Mouse (Mus musculus) cerebellum, adult 8-10 months (tissue): ENCODE data around the gene Smn1.
"Not testable (repeated sequence)": the region's sequence is repeated elsewhere in the genome, so short reads cannot be mapped to it uniquely, and the experiment has no call there.

ENCODE experiments used
- DNase-seq: peaks from one replicate; pipeline ENCODE4 v3.0.0; 2022

The Smn1 gene

GRCm38 (mm10) chr13:100124423-100125257 is at the start of gene Smn1:
Gene Smn1, plus strand, starts transcription at chr13:100124852.
- DNase-seq, result peak; percentile 92

DNA sequence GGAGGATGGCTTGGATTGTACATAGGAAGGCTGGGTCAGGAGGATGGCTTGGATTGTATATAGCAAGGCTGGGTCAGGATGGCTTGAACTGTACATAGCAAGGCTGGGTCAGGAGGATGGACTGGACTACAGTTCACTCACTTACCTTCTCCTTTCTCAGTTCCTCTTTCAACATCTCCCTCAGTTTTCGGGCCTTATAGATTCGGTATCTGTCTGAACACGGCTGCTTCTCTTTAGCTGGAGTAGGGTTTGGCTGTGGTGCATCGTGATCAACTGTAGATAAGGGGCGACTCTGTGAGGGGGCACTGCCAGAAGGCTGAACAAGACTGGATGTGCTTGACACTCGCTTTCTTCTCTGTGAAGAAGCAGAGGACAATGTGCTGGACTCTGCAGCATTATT is 25.8 kb upstream of the Smn1 start:
- DNase-seq, result no peak

GRCm38 (mm10) chr13:100103052-100103658 is 21.5 kb upstream of the Smn1 start:
- DNase-seq, result no peak

GRCm38 (mm10) chr13:100103748-100104254 is 20.9 kb upstream of the Smn1 start, which contains the start of gene Bdp1:
Gene Bdp1, minus strand, starts transcription at chr13:100104070.
- DNase-seq, result peak; percentile 92

- peak; percentile 77 for DNase-seq
These were observed 16.8 kb upstream of the Smn1 start, which contains the start of gene Serf1 for GRCm38 (mm10) chr13:100107652-100108472. Gene Serf1, plus strand, starts transcription at chr13:100108012.

DNA sequence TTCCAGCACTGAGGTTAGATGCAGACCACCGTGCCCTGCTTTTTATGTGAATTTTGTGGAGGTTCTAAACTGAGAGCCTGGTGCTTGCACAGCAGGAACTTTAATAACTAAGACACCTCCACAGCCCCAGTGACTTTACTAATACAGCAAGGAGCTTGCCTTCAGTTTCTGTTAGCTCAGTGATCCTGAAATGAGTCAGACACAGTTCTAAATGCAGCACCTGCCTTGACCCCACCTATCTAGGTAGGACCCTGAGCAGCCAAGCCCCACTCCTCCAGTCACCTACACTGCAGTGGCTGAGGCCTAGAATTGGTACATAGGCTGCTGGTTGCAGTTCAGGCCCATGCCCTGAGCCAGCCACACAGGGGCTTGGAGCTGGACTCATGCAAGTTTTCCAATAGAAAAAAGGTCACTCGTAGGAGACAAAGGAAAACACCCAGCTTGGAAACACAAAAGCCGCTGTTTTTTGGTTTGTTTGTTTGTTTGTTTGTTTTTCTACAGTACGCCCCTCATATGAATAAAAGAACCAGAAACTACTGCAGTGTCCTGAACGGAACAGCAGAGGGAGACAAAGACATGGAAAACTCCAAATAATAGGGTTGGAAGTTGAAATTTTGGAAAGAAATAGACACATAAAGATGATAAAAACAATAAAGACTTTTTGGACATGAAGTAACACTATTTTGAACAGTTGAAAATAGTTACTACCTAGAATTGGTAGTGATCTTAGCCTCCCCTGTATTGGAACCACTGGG is 12.3 kb upstream of the Smn1 start:
- DNase-seq, result no peak

DNA sequence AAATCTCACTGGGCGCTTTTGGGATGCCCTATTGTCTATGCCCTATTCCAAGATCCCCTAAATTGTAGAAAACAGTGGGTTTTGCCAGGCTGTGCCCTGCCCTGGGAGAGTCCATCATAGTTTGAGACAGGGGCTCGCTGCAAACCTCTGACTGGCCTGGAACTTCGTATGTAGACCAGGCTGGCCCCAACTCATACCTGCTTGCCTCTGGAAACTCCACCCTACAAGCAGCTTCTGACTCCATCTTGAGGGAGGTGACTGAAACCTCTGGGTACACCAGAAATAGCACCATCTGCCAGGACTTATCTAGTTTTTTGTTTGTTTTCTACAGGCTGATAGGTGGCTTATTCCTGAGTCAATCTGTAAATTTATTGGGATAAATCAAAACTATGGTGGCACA is 682 bp upstream of the Smn1 start:
- no peak for DNase-seq

DNA sequence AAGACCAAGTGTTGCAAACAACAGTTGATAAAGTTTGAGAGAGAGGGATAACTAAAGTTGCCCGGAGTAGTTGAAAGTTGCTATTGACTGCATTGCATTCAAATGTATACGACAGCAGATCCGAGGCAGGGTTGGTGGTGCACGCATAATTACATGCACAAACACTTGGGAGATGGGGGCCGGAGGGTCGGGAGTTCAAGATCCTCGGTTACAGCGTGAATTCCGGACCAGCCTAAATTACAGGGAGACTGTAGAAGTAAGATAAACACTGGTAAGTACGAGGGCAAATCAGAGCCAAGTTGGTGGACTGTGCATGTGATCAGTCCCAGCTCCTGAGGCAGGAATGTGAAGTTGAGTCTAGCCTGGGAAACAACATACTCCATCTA is 599 bp downstream of the Smn1 start:
- no peak for DNase-seq

- no peak for DNase-seq
These were observed 17.1 kb downstream of the Smn1 start for GRCm38 (mm10) chr13:100141646-100142314.

- DNase-seq, result no peak
These were observed 28.0 kb downstream of the Smn1 start for GRCm38 (mm10) chr13:100152659-100153058.

DNA sequence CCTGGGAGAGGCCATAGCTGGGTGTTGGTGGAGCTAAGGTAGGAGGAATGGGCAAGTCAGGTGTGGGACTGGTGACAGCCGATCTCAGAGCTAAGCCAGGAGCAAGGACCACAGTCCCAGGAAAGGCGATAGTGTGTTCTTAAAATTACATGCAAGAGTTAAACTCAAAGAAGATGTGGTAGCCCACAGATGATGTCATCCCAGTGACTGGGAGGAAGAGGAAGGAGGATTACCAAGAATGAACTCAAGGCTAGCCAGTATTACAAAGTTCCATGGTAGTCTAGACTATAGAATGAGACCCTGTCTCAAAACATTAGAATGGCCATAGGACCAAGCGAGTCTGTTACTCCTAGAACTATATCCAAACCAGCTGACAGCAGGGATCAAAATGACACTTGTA is 32.0 kb downstream of the Smn1 start:
- no peak for DNase-seq

DNA sequence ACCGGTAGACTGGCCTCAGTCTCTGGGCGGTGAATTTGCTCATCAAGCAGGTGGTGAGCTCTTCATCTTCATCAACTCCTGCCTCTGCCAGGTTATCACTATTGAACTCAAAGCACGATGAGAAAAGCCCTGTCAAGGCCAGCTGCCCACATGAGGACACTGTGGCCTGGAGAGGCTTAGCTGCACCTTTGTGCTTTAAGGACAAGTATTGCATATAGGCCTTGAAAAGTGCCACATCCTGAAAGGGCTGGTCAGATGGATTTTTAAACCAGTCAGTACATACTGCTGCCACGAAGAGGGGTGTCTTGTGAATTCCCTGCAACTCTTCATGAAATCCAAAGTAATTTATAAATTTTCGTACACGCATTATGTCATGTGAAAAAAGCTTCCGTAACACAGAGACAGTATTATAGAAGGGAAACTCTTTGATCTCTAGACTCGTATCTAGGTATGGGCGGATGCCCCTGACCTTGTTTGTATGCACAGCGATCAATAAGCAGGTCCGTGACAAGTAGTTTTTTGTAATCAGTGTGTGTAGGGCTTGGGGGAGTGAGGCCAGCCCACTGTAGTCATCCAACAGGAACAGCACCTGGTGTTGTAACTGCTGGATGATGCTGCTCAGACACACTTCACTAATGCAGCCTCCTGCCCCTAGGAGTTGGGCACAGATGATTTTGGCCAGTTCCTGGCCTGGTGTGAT is 36.7 kb downstream of the Smn1 start:
- DNase-seq, result not testable (repeated sequence)

GRCm38 (mm10) chr13:100162467-100162866 is 37.8 kb downstream of the Smn1 start:
- not testable (repeated sequence) for DNase-seq

DNA sequence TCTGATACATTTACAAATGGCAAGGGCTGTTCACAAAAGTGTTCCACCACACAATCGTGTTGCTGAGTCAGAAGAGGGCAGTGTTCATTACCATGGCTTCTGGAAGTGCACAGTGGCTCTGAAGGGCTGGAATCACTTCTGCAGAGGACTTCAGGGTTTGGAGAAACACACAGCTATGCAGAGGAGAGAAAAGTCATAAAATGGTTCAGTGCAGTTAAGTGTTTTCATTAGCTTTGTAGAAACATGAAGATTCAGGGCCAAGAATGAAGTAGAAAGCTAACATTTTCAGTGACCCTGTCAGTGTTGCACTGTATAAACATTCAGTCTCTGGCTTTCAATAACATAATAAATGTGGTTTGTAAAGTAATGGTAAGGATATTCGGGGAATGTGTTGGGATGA is 41.7 kb downstream of the Smn1 start:
- DNase-seq, result not testable (repeated sequence)

- DNase-seq, result not testable (repeated sequence)
These were observed 49.7 kb downstream of the Smn1 start for GRCm38 (mm10) chr13:100174360-100174759.

- not testable (repeated sequence) for DNase-seq
These were observed 58.5 kb downstream of the Smn1 start for GRCm38 (mm10) chr13:100183111-100183510.
